Mouse (Mus musculus) forebrain, embryonic 13.5 days (tissue): ENCODE data around the gene Gucy2c. TPM values are rescaled to one million over a fixed set of nuclear protein-coding genes. Genes with fewer than 3 reads are reported as not detected.

ENCODE experiments used
- ATAC-seq: fragments of 200-750 bp; cut with Nextera tagmentation; 2 replicates; pipeline ENCODE4 v1.8.0; 2017
- H3K27ac ChIP-seq: fragments of 300-500 bp; sonication (generic); 2 replicates; pipeline ENCODE4 v1.5.1; 2015; ENCODE audit warnings: inconsistent platforms, mild to moderate bottlenecking, moderate library complexity
- H3K27me3 ChIP-seq: fragments of 300-500 bp; sonication (generic); 2 replicates; pipeline ENCODE4 v1.6.1; 2015; ENCODE audit warnings: mild to moderate bottlenecking, inconsistent platforms
- H3K36me3 ChIP-seq: fragments of 300-500 bp; sonication (generic); 2 replicates; pipeline ENCODE4 v1.6.1; 2015; ENCODE audit warnings: mild to moderate bottlenecking, inconsistent platforms; ENCODE audit not compliant: poor library complexity, severe bottlenecking
- H3K4me1 ChIP-seq: fragments of 300-500 bp; sonication (generic); 2 replicates; pipeline ENCODE4 v1.6.1; 2015; ENCODE audit warnings: inconsistent platforms
- H3K4me2 ChIP-seq: fragments of 300-500 bp; sonication (generic); 2 replicates; pipeline ENCODE4 v1.6.1; 2015; ENCODE audit warnings: inconsistent platforms, mild to moderate bottlenecking, moderate library complexity
- H3K4me3 ChIP-seq: fragments of 300-500 bp; sonication (generic); 2 replicates; pipeline ENCODE4 v1.5.1; 2015; ENCODE audit warnings: mild to moderate bottlenecking, inconsistent platforms
- H3K9ac ChIP-seq: fragments of 300-500 bp; sonication (generic); 2 replicates; pipeline ENCODE4 v1.6.1; 2015; ENCODE audit warnings: mild to moderate bottlenecking, inconsistent platforms
- H3K9me3 ChIP-seq: fragments of 300-500 bp; sonication (generic); replicated peaks from 2 replicates; pipeline ENCODE4 v1.6.1; 2016; ENCODE audit warnings: inconsistent platforms
- WGBS: fragments of 180-500 bp; shearing (Covaris S2); methylation state at CpG from one replicate; pipeline ENCODE4 v1.1.7; 2015; 5-methylcytosine and 5-hydroxymethylcytosine counted together
- polyA plus RNA-seq: library from polyadenylated mRNA; unstranded; fragments of >200 nt; fragmentation: Nextera tagmentation; extraction: Ambion mirVana; gene quantifications from 2 replicates; pipeline ENCODE4 v1.2.1, GENCODE M21; 2015

The Gucy2c gene
- polyA plus RNA-seq, 1 experiment from 2014 or later = 0.13 TPM

- ATAC-seq = no peak
- Histone ChIP-seq H3K4me2 (no peak overlapping the region), H3K9me3 (no peaks in the 10 kb centered on the region), H3K27ac (no peak overlapping the region), H3K4me1 (no peaks in the 10 kb centered on the region), H3K36me3 (no peaks in the 10 kb centered on the region), H3K27me3 (no peaks in the 10 kb centered on the region), H3K4me3 (no peak overlapping the region), H3K9ac (no peak overlapping the region)
- 34% methylated on average over 2 of the region's 2 CpGs for WGBS
These were observed 102.2 kb downstream of the Gucy2c start for GRCm38 (mm10) chr6:136679381-136679780.

- H3K4me2 ChIP-seq = no peak overlapping the region
- no peaks in the 10 kb centered on the region for H3K27me3 ChIP-seq
- no peak overlapping the region for H3K27ac ChIP-seq
- no peaks in the 10 kb centered on the region for H3K9me3 ChIP-seq
- H3K36me3 ChIP-seq = no peaks in the 10 kb centered on the region
- no peak for ATAC-seq
- no peak overlapping the region for H3K9ac ChIP-seq
- no peak overlapping the region for H3K4me3 ChIP-seq
- no peaks in the 10 kb centered on the region for H3K4me1 ChIP-seq
- 91% methylated on average over 6 of the region's 6 CpGs for WGBS
These were observed 106.6 kb downstream of the Gucy2c start for GRCm38 (mm10) chr6:136674935-136675334.

- Histone ChIP-seq H3K27ac (no peak overlapping the region), H3K27me3 (no peaks in the 10 kb centered on the region), H3K36me3 (no peaks in the 10 kb centered on the region), H3K9me3 (no peaks in the 10 kb centered on the region), H3K4me1 (no peaks in the 10 kb centered on the region), H3K4me2 (no peak overlapping the region), H3K9ac (no peak overlapping the region), H3K4me3 (no peak overlapping the region)
- ATAC-seq = no peak
- 86% methylated on average over 7 of the region's 7 CpGs for WGBS
These were observed 109.1 kb downstream of the Gucy2c start for GRCm38 (mm10) chr6:136672467-136672866.

- H3K4me1 ChIP-seq = no peaks in the 10 kb centered on the region
- H3K27me3 ChIP-seq = no peaks in the 10 kb centered on the region
- H3K36me3 ChIP-seq = no peaks in the 10 kb centered on the region
- H3K9me3 ChIP-seq = no peaks in the 10 kb centered on the region
- no peak overlapping the region for H3K4me2 ChIP-seq
- no peak overlapping the region for H3K27ac ChIP-seq
- ATAC-seq = no peak
- H3K9ac ChIP-seq = no peak overlapping the region
- no peak overlapping the region for H3K4me3 ChIP-seq
- 49% methylated on average over 5 of the region's 5 CpGs for WGBS
These were observed 112.3 kb downstream of the Gucy2c start for GRCm38 (mm10) chr6:136669274-136669673.

GRCm38 (mm10) chr6:136668266-136668986 is 113.1 kb downstream of the Gucy2c start:
- H3K36me3 ChIP-seq = no peaks in the 10 kb centered on the region
- 65% methylated on average over 14 of the region's 14 CpGs for WGBS
- H3K27me3 ChIP-seq = peaks cover 6% of the 10 kb centered on the region; the same call in 1 of the 2 replicates
- no peak for ATAC-seq
- H3K4me2 ChIP-seq = no peak overlapping the region
- no peak overlapping the region for H3K4me3 ChIP-seq
- no peaks in the 10 kb centered on the region for H3K4me1 ChIP-seq
- H3K27ac ChIP-seq = no peak overlapping the region
- no peaks in the 10 kb centered on the region for H3K9me3 ChIP-seq
- no peak overlapping the region for H3K9ac ChIP-seq

GRCm38 (mm10) chr6:136662063-136662462 is 119.5 kb downstream of the Gucy2c start:
- H3K4me3 ChIP-seq = 0 out of 2 replicates have a peak overlapping the region, but pooled peaks have one; percentile 34
- H3K27ac ChIP-seq = no peak overlapping the region
- peaks cover 10% of the 10 kb centered on the region for H3K4me1 ChIP-seq
- peaks cover 40% of the 10 kb centered on the region for H3K27me3 ChIP-seq
- no peak overlapping the region for H3K9ac ChIP-seq
- 20% methylated on average over 11 of the region's 11 CpGs for WGBS
- ATAC-seq = no peak
- no peak overlapping the region for H3K4me2 ChIP-seq
- H3K36me3 ChIP-seq = no peaks in the 10 kb centered on the region
- no peaks in the 10 kb centered on the region for H3K9me3 ChIP-seq

- Histone ChIP-seq H3K27ac (no peak within 1 kb of the TSS), H3K4me3 (peak within 1 kb of the TSS; percentile 34), H3K36me3 (no peaks in the 10 kb centered on the region), H3K9me3 (no peaks in the 10 kb centered on the region), H3K4me1 (peaks cover 10% of the 10 kb centered on the region), H3K4me2 (peak within 1 kb of the TSS; percentile 60), H3K27me3 (peaks cover 40% of the 10 kb centered on the region), H3K9ac (peak within 1 kb of the TSS; percentile 48; the same call in 1 of the 2 replicates)
- 0 out of 2 replicates have a peak, but pooled peaks have one; percentile 27 for ATAC-seq
- WGBS = 1% methylated on average over 19 of the region's 19 CpGs
These were observed 119.9 kb downstream of the Gucy2c start, which contains the start of gene Plbd1 for GRCm38 (mm10) chr6:136661706-136662016. Gene Plbd1, minus strand, starts transcription at chr6:136661928.

- 12% methylated on average over 34 of the region's 34 CpGs for WGBS
- no peaks in the 10 kb centered on the region for H3K9me3 ChIP-seq
- H3K4me1 ChIP-seq = peaks cover 10% of the 10 kb centered on the region
- no peaks in the 10 kb centered on the region for H3K36me3 ChIP-seq
- H3K4me2 ChIP-seq = peak overlapping the region; percentile 60
- H3K27ac ChIP-seq = no peak overlapping the region
- H3K27me3 ChIP-seq = peaks cover 40% of the 10 kb centered on the region
- 0 out of 2 replicates have a peak, but pooled peaks have one; percentile 27 for ATAC-seq
- peak overlapping the region; percentile 48; the same call in 1 of the 2 replicates for H3K9ac ChIP-seq
- peak overlapping the region; percentile 34 for H3K4me3 ChIP-seq
These were observed 120.5 kb downstream of the Gucy2c start for GRCm38 (mm10) chr6:136660831-136661705.

GRCm38 (mm10) chr6:136659226-136659625 is 122.3 kb downstream of the Gucy2c start:
- Histone ChIP-seq H3K27me3 (peaks cover 40% of the 10 kb centered on the region), H3K36me3 (no peaks in the 10 kb centered on the region), H3K4me1 (peaks cover 10% of the 10 kb centered on the region), H3K4me2 (no peak overlapping the region), H3K9me3 (no peaks in the 10 kb centered on the region), H3K4me3 (no peak overlapping the region), H3K27ac (no peak overlapping the region), H3K9ac (no peak overlapping the region)
- ATAC-seq = no peak
- 92% methylated on average over 9 of the region's 9 CpGs for WGBS

GRCm38 (mm10) chr6:136658303-136658702 is 123.3 kb downstream of the Gucy2c start:
- no peak overlapping the region for H3K27ac ChIP-seq
- H3K4me1 ChIP-seq = peaks cover 10% of the 10 kb centered on the region
- WGBS = 94% methylated on average over 4 of the region's 4 CpGs
- peaks cover 33% of the 10 kb centered on the region for H3K27me3 ChIP-seq
- ATAC-seq = no peak
- H3K36me3 ChIP-seq = no peaks in the 10 kb centered on the region
- H3K9ac ChIP-seq = no peak overlapping the region
- no peak overlapping the region for H3K4me2 ChIP-seq
- no peaks in the 10 kb centered on the region for H3K9me3 ChIP-seq
- no peak overlapping the region for H3K4me3 ChIP-seq

- H3K27ac ChIP-seq = no peak overlapping the region
- H3K4me1 ChIP-seq = no peaks in the 10 kb centered on the region
- no peak overlapping the region for H3K9ac ChIP-seq
- H3K4me3 ChIP-seq = no peak overlapping the region
- no peak overlapping the region for H3K4me2 ChIP-seq
- H3K27me3 ChIP-seq = peaks cover 11% of the 10 kb centered on the region
- no peaks in the 10 kb centered on the region for H3K9me3 ChIP-seq
- no peaks in the 10 kb centered on the region for H3K36me3 ChIP-seq
- WGBS = 75% methylated on average over 11 of the region's 11 CpGs
- no peak for ATAC-seq
These were observed 125.8 kb downstream of the Gucy2c start for GRCm38 (mm10) chr6:136655786-136656185.

- H3K9me3 ChIP-seq = no peaks in the 10 kb centered on the region
- H3K4me2 ChIP-seq = no peak overlapping the region
- ATAC-seq = no peak
- H3K9ac ChIP-seq = no peak overlapping the region
- no peaks in the 10 kb centered on the region for H3K4me1 ChIP-seq
- H3K4me3 ChIP-seq = no peak overlapping the region
- WGBS = 94% methylated on average over 19 of the region's 20 CpGs
- no peaks in the 10 kb centered on the region for H3K27me3 ChIP-seq
- H3K27ac ChIP-seq = no peak overlapping the region
- no peaks in the 10 kb centered on the region for H3K36me3 ChIP-seq
These were observed 127.1 kb downstream of the Gucy2c start for GRCm38 (mm10) chr6:136654470-136654869.
